Mouse (Mus musculus) cerebellum, adult 11 months (tissue): Measurements from ENCODE around the gene Il25.

ENCODE experiments used
- DNase-seq: peaks from one replicate; pipeline ENCODE4 v3.0.0; 2022

The Il25 gene

DNA sequence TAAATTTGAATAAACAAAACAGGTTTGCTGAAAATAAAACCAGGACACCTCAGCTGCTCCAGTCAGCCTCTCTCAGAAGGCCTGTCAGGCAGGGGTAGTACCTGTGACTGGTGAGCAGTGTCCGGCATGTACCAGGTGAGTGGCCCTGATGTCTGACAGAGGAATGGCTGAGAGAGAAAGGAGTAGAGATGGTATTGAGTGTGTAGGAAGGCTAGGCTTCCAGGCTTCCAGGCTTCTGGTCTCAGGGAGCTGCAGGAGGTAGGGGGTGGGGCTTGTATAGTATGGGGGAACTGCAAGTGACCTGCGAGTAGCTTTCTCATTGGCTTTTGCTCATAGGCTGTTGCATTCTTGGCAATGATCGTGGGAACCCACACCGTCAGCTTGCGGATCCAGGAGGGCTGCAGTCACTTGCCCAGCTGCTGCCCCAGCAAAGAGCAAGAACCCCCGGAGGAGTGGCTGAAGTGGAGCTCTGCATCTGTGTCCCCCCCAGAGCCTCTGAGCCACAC lies at the start of gene Il25:
Gene Il25 (plus strand): TSS at position 51 of the 506 bp plus-strand sequence.
- no peak for DNase-seq

DNA sequence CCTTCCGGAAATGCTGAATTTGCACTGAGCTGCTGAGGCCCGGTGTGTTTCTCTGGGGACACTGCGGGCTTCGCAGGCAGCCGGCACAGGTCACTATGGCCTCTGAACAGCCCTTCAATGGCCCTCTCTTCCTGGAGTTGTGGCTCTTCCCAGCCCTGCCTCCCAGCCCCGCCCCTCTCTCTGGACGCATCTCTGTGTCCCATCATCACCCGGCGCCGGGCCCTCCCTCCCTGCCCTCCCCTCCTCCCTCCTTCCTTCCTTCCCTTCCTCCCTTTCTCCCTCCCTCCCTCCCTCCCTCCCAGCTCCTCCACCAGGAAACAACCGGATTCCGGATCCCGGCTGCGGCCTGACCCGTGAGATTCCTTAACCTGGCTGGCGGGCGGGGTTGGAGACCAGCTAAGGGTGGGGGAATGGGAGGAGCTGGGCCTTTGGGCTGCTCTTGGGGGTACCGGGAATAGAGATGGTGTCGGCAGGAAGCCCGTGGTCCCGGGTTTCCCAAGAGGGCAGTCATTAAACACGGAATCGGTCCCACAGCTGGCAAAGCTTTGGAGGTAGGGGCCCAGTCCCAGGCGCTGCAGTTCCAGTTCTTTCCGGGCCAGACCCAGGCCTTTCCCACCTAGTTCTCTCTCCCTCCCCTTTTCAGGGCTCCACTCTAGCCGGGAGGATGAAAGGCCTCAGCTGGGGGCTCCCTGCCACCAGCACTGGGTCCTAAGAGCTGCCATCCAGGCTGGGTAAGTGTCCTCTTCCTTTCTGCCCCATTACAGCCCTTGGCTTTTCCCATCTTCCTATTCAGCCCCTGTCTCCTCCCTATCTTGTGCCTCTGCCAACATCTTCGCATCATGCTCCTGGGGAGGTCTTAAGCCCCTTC lies 49.1 kb upstream of the Il25 start, which contains the start of the genes Bcl2l2 and Gm20521:
Gene Bcl2l2 (plus strand): TSS at position 224 of the 868 bp plus-strand sequence.
Gene Gm20521 (plus strand): TSS at position 288 of the 868 bp plus-strand sequence.
- peak; percentile 79 for DNase-seq

- no peak for DNase-seq
Observed at GRCm38 (mm10) chr14:54884022-54884712, 48.3 kb upstream of the Il25 start.

DNA sequence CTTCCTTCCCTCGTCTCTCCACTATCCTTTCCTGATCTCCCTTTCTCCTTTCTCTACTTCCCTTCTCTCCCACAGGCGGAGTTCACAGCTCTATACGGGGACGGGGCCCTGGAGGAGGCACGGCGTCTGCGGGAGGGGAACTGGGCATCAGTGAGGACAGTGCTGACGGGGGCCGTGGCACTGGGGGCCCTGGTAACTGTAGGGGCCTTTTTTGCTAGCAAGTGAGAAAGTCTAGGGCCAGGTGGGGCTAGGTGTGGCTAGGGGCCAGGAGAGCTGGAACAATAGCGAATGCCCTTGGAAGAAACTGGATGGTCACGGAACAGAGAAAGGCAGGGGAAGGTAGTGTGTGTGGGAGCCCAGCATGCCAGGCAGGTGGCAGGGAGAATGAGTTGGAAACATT lies 47.2 kb upstream of the Il25 start:
- DNase-seq: no peak

DNA sequence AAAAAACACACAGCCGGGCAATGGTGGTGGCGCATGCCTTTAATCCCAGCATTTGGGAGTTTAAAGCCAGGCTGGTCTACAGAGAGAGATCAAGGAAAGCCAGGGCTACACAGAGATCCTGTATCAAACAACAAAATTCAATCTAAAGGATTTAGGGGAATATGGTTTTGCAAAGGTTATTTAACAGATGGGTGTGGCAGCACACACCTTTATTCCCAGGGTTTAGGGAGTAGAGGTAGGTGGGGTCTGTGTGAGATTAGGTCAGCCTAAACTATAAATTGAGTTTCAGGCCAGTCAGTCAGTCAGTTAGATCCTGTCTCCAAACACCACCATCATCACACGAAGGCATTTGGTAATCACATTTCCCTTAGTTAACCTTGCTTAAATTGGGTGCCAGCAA lies 40.3 kb upstream of the Il25 start, which contains the start of gene Pabpn1:
Gene Pabpn1 (plus strand): TSS at position 301 of the 400 bp plus-strand sequence.
- DNase-seq: no peak

DNA sequence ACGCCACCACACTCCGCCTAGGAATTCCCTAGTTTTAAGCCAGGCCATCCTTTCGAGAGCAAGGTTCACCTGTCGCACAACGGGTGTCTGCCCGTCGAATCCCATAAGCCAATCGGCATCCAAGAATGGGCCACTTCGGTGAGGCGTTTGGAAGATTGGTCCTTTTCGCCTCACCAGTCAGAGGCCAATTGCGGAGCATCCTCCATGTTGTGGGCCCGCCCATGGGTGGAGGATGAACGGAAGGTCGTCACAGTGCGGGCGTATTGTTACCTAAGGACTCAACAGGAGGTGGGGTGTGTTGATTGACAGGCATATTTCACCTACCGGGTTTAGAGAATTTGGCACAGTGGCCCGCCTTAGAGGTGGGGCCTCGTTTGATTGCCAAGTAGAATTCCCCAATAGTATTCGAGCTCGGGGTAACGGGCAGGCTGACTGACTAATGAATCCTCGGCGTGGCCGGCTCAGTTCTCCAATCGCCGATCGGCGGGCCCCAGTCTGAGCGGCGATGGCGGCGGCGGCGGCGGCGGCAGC lies 38.8 kb upstream of the Il25 start:
- DNase-seq: peak; percentile 98

GRCm38 (mm10) chr14:54894296-54895151 lies 38.0 kb upstream of the Il25 start:
- DNase-seq: no peak

DNA sequence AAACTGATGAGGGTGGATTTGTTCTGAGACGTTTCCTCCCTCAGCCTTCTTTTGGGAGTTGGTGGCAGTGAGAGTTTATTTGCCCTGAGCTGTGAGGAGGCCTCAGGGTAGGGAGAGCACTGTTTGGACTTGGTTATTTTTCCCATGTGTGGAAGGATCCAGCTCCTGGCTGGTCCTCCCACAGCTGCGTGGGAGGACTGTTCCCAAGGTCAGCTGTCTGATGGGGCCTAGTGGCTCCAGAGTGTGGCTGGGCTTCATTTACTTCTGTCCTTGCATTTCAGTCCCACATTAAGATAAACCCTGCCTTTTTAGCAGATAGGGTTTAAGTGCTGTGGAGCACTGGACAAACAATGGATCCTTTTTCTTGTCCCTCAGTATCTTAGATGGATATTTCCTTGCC lies 35.0 kb upstream of the Il25 start:
- no peak for DNase-seq

- DNase-seq: peak; percentile 52
Observed at GRCm38 (mm10) chr14:54900383-54900782, 32.1 kb upstream of the Il25 start.

DNA sequence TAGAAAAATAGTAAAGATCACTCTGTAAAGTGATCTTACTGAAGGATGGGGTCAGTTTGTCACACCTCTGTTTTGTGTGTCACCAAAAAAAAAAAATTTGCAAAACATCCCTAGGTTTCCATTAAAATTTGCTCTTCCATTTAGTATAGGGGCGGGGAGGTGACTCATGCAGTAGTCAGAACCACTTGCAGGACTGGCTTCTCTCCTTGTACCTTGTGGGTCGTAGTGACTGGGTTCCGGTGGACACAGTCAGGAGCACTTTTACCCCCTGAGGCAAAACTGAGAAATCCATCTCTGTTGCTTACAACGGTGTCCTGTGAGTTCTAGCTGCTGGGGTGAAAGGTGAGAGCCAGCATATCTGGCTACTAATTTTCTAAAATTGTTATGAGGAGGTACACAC lies 28.9 kb upstream of the Il25 start:
- no peak for DNase-seq

- no peak for DNase-seq
Observed at GRCm38 (mm10) chr14:54908682-54909081, 23.8 kb upstream of the Il25 start.

GRCm38 (mm10) chr14:54912109-54912850 lies 20.2 kb upstream of the Il25 start:
- peak; percentile 43 for DNase-seq

GRCm38 (mm10) chr14:54912886-54913285 lies 19.6 kb upstream of the Il25 start, which contains the start of gene Slc22a17:
Gene Slc22a17 (minus strand): TSS chr14:54913132.
- DNase-seq: peak; percentile 77

DNA sequence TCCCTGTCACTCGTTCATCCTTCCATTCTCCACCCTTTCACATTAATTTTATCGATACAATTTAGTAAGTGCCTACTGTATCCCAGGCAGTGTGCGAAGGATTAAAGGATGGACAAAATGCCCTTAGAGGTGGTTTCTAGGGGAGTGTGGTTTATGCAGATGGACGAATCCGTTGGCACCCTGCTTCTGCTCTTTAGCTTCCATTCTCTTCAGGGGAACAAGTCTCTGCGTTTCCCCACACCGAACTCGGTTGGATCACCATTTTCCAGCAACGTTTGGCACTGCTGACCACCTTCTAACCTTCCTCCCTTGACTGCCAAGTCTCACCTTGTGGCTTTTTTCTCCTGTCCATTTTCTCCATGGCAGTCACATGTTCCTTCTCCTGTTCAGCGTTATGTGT lies 19.2 kb upstream of the Il25 start:
- DNase-seq: no peak

- no peak for DNase-seq
Observed at GRCm38 (mm10) chr14:54920076-54920685, 12.3 kb upstream of the Il25 start.

DNA sequence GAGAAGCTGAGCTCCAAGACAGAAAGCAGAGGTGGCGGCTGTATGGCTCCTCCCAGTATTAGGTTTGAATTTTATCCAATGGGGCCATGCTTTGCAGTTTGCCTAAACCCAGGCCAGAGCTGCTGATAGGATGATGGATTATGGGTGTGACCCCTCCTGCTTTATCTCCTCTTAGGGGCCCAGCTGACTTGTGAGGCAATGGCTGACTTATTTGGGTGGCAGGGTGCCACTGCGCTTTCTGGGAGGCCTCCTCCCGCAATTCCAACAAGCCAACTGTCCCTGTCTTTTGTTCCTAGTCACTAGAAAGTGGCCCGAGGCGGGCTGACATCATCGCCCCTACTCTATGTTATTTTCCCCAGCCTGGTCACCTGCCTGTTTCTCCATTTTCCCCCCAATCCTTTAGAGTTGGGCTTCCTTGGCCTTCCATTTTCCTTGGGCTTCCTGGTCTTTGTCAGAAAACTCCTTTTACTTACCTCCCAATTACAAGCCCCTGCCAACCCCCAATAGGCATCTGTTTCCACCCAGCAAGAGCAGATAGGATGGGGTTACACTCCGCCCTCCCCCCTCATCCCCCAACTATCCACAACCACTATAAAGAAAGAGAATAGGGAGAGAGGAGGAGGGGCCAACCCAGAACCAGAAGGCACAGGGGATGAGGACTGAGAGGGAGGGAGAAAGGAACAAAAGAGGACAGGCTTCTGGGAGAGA lies 7.7 kb upstream of the Il25 start:
- DNase-seq: no peak

DNA sequence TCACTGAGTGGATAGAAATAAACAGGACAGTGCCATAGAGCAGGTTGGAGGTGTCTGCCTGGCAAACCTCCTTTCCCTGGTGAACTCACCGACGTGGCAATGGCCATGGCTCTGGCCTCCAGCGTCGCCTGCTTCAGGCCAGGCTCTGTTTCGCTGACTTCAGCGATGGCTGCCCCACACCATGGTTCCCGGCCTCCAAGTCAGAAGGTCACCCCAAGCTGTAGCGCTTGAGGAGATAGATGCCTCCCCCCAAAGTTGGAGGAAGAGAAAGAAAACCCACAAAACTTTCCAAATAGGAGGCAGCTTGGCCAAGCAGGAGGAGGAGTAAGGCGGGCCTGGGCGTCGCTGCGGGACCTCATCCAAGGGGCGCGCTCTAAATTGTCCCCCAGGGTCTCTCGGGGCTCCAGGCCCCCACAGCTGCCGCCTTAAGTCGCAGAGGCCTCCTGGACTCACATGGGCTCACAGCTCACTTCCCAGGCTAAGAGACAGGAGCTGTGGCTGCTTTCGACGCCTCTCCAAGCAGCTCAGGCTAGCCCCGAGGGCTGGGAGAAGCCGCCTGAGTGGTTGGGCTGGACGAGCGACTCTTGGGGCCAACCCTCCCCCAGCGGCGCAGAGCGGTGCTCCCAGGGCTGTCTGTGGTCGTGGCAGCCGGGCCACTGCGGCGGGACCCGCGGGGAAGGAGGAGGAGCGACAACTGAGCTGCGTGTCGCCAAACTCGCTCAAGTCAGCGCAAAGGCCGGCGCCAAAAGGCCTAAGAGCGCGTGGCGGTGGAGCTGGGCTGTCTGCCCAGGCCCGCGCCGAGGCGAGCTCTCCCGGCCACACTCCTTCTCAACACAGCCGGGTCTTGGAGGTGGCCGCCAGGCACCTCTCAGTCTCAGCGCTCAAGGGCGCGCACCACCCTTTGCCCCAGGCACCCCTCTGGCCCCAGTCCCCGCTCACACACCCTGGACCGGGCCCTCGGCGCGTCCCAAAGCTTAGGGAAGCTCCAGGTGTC lies 6.8 kb upstream of the Il25 start, which contains the start of gene Efs:
Gene Efs (minus strand): TSS at position 778 of the 994 bp plus-strand sequence.
- DNase-seq: peak; percentile 35

GRCm38 (mm10) chr14:54926401-54927158 lies 5.9 kb upstream of the Il25 start:
- no peak for DNase-seq
